Mouse (Mus musculus) thymus, postnatal 36 days (tissue): ENCODE results near the gene Ece1.

Experiments used
- DNase-seq, 2 experiments: peaks; one replicate each; pipeline ENCODE4 v3.0.0; 2022; ENCODE audit warnings: mixed read lengths in 2 of 2

The Ece1 gene

DNA sequence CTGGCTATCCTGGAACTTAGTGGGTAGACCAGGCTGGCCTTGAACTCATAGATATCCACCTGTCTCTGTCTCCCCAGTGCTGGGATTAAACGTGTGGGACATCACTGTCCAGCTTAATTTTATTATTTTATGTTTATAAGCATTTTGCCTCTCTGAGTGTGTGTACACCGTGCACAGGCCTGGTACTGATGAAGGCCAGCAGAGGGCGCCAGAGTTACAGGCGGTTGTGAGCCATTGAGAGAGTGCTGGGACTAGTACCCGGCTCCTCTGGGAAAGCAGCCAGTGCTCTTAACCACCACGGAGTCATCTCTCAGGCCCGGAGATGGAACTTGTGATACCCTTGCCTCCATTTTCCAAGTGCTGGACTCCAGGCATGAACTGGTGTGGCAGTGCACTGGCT is 4.9 kb upstream of the Ece1 start:
- DNase-seq = peak; percentile 69 to 70

DNA sequence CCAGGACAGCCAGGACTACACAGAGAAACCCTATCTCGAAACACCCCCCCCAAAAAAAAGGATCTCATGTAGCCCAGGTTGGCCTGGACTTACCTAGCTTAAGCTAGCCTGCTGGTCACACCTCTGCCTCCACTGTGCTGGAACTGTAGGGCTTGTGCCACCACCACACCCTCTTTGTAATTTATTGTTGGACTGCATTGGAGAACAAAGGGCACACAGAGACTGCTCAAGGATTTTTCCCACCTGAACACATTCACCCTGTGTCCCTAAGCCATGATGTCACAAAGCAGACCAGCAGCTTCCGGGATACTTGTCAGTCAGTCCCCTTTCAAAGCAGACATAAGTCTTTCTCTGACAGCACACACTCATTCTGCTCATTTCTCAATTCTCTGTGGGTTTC is 3.7 kb upstream of the Ece1 start:
- no peak for DNase-seq

DNA sequence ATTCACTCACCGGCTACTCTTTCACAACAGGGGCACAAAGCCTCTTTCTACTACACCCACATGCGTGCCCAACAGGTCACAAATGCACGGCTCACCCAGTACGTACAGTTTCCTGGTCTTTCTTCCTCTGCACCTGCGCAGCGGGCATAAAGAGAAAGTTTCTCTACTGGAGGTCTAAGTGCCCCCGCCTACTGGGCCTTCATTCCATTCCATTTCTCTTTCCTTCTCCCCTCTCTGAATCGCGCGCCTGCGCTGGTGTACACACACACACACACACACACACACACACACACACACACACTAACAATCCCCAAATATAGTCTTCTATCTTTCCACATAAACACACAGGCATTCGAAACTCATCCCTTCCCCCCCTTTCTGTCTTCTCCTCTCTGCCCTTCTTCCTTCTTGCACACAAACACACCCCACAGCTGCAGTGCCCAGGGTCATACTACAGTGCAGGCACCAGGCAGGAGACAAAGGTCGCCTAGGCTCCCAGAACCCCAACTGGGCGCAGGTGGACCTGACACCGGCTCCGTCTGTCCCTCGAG is 501 bp upstream of the Ece1 start:
- DNase-seq = peak; percentile 75 to 81

DNA sequence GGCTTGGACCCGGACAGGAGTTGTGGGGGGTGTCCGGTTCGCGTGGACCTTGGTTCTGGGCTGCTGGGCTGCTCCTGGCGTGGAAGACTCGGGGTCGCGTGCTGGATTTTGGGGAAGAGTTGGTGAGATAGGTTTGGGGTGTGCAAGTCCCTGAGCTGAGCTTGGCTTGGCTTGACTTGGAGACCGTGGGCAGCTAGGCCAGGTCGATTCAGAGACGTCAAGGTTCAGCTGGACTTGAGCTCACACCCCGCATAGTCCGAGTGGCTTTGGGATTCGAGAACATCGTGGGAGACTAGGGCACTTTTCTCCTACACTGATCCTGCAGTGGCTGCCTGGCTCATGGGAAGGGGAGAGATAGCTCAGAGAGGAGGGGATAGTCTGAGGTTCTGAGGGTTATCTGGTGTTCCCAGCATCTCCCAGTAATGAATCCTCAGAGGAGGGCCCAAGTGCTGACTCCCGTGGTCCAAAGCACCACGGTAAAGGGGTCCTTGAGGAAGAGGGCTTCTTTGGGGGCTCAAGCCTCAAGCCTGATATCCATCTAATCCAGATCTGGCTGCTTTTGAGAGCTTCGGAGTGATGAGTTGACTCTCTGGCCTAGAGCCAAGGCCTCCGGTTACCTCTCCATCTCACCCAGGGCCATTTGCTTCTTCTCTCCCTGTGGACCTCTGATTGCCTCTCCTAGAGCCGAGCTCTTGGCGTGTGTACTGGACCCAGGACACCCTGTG is 641 bp downstream of the Ece1 start:
- no peak for DNase-seq

DNA sequence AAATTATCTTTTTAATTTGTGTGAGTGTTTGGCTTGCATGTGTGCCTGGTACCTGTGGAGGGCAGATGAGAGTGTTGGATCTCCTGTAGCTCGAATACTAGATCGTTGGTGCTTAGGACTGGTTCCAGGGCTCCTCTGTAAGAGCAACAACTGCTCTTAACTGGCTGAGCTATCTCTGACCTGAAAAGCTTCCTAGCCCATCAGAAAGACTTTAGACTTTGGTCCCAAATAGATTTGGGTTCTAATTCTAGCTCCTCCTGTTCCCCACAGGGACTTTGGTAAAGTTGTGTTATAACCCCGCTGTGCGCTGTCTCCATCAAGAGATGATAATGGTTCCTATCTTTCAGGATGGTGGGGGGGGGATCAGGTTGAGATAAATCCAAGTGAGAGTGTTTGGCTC is 2.0 kb downstream of the Ece1 start:
- DNase-seq = no peak

DNA sequence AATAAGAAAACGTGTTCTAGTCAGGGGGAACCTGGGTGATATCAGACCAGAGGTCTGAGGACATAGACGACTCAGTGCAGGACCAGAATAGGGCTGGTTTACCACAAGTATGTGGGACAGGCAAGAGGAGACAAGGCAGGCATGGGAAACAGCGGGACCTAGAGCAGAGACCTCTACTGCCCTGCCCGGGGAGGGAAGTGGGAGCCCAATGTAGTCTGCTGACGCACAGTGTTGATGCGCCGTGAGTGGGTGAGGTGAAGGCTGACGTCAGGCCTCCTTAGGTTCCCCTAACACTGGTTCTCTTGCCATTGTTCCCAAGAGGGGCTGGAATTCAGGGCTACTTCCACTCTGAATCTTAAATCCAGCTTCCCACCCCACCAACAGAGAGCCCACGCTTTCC is 2.7 kb downstream of the Ece1 start:
- DNase-seq = no peak

DNA sequence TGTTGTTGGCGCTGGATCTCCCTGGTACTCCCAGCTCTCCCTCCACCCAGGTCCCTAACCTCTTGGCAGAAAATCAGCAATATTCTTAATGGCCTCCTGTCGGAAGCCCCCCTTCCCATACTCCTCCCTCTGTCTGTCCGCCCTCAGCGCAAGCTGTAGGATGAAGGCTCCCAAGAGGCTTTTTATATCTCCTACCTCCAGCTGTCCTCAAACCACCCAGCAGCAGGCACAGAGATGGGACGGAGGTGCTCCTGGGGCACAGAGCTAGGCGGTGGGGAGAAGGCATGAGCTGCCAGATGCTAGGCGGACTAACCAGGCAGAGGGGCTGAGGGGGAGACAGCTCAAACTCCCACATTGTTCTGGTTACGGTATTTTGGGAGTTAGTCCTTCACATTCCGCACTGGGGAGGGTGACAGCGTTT is 3.2 kb downstream of the Ece1 start:
- no peak for DNase-seq

DNA sequence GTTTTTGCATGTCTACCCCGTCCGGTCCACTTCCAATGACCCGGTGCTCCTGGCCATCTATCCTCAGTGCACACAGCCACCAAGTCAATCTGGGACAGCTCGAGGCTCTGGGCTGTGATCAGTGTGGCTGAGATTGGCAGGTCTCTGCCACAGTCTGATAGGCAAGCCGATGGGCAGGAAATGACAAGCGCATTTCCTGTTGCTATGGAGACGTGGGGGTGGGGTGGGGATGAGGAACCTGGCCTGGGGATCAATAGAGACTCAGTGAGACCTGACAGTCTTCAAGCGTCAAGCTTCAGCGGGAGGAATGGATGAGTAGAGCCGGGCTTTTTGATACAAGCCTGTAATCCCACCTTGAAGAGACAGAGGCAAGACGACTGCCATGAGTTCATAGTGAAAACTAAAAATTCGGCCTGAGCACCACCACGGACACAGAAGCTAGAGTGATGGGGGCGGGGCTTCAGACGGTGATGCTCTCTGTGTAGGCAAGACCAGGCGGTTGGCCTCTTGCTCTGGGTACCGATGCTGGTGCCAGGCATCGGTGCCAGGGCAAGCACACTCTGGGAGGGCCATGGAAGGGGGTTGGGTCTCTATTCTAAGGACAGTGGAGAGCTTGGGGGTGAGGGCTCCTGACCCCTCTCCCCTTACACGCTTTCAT is 4.3 kb downstream of the Ece1 start:
- peak; percentile 58 for DNase-seq

DNA sequence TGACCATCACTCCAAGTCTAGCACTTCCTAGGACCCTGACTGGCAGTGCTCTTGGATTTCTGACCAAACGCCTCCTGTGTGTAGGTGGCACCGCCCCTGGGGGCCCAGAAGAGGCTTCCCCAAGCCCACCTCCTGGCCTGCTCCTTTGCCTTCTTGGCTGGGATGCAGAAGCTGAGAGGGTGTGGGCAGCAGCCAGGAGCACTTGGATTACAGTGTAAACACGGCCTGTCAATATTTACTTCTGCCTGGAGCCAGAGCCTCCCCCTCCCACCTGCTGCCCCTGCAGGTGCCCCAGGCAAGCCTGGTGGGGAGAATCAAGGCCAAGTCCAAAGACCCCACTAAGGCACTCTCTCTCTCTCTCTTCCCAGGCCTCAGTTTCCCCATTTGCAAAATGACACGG is 5.2 kb downstream of the Ece1 start:
- no peak for DNase-seq

DNA sequence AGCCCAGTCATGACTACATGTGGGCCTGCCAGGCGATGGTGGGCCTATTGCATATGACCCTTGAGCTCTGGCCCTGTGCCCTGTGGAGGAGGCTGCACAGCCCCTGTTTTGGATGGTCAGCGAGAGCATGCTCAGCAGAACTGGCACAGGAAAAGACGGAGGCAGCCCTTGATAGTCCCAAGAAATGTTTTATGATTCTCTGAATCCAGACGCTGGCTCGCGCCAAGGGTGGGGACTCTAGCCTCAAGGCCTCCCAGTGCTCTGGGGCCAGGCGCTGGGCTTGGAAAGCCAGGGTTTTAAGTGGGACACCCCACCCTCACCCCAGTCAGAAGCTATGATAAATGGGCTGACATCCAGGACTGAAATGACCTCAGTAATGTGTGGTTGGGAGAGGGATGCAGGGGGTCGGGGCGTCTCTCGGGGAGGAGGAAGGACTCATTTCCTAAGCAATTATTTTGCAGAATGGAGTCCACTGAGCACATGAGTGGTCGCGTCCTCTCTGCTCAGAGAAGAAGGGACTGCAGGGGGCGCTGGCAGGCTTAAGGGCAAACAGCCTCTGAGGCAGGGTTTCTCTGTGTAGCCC is 5.7 kb downstream of the Ece1 start:
- peak in 1 of 2 experiments; percentile 14 for DNase-seq

DNA sequence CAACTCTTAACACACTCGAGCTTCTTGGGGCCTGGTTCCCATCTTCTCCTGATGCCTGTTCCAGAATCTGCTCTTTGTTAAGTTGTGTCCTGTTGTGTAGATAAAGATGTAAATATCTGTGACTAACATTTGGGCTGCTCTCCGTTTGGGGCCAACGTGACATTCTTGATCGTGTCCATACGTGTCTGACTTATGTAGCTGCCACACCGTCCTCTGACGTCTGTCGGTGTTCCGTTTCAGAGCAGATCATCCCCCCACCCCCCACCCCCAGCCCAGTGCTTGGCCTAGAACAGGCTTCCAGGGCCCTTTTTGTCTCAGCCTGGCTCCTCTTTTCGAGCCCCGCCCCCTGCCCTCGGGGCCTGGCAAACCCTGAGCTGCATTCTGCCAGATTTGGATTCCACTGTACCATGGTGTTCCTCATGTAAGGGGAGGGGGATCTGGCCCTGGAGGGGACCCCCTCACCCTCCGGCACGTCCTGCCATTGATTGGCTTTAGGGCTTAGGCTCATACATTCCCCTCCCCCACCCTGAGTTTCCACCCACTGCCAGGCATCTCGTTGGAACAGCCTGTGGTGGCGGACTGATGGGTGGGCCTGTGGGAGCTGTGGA is 7.7 kb downstream of the Ece1 start:
- no peak for DNase-seq

DNA sequence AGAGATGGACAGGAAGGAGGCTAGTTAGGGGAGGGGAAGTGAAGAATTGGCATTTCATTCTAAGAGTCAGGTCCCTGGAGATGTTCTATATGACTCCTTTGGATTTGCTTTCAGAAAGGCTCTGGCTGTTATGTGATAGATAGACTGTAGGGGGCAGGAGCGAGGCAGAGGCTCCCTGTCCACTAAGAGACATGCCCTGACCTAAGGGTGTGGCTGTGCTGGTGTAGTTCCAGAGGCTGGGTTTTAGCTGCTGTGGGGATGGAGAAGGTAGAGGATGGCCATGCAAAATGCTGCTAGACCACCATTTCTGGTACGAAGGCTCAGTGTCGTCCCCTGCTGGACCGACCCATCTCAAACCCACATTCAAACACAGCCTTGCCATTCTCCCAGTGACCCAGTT is 8.9 kb downstream of the Ece1 start:
- no peak for DNase-seq

DNA sequence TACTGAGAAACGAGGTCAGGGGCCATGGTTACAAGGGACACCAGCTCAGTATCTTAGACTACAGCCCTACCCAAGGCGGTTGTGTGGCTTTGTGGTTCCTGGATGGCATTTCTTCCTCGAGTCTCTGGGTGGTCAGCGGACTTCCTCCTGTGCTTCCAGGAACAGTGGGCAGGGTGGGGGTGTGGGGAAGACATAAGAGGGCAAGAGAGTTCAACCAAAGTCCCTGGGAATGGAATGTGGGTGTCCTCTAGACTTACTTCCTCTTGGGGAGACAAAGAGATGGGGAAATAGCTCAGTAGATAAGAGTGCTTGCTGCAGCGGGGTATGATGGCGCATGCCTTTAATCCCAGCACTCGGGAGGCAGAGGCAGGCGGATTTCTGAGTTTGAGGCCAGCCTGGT is 9.4 kb downstream of the Ece1 start:
- no peak for DNase-seq

DNA sequence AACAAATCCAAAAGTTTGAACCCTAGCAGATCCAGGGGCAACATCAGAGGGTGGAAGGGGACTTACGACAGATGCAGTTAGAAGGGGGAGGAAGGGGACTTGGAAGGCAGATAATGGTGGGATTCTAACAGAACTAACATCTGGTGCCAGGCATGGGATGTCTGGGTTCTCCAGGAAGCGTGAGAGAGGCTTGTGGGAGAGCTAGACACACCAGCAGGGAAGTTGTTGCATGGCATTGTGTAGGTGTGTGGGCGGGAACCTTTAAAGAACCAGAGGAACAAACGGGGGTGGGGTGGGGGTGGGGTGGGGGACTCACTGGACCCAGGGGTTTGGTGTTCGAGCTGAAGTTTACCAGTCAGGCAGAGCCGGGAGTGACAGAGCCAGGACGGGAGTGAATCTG is 12.3 kb downstream of the Ece1 start:
- no peak for DNase-seq

DNA sequence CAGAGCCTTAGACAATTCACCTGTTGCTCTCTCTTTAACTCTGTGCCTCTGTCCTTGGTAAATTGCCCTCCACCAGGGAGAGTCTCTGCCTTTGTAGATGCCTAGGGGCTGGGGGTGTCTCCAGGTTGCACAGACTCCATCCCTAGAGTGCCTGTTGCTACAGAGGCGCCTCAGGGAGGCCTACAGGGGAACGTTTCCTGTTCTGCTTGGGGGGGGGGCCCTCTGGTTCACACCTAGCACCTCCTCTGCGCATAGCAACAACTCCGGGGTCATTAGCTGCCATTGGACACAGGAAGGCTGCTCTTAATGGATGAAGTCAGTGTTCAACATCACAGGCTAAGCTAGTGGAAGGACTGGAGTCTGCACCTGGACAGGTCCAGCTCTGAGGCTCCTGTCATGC is 12.8 kb downstream of the Ece1 start:
- DNase-seq = no peak

DNA sequence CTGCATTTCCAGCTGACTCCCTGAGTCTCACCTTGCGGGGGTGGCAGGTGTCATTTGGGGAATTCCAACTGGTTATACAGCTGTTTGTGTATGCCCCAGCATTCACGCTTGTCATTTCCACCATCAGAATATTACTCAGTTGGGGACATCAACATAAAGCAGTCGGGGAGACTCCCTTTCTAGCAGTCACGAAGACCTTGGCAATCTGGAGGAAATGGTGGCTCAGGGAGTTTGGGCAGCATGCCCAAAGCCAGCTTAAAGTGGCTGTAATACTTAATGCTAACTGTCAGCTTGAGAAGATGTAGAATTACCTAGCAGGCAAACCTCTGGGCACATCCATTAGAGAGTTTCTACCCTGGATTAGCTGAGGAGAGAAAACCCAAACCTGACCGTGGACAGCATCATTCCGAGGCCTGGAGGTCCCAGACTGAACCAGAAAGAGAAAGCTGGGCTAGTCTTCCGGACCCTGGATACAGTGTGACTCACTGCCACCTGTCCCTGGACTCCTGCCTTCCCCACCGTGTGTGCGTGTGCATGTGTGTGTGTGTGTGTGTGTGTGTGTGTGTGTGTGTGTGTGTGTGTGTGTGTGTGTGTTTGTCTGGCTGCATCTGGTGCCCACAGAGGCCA is 13.5 kb downstream of the Ece1 start:
- DNase-seq = no peak

DNA sequence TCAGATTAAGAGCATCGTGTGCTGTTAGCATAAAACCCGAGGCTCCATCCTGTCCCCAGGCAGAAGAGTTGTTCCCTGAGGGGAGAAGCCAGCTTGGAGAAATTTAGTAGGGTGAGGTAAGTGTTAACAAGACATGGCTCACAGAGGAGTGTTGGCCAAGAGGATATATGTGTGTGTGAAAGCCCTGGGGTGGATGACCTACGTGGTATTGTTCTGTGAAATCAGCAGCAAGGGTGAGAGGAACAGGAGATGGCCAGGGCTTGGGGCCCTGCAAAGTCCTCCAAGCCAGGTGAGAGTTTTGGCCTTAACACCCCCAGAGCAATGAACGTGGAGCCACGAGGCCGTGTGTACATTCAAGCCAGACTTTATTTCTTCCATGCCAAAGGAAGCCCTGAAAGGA is 14.8 kb downstream of the Ece1 start:
- no peak for DNase-seq

DNA sequence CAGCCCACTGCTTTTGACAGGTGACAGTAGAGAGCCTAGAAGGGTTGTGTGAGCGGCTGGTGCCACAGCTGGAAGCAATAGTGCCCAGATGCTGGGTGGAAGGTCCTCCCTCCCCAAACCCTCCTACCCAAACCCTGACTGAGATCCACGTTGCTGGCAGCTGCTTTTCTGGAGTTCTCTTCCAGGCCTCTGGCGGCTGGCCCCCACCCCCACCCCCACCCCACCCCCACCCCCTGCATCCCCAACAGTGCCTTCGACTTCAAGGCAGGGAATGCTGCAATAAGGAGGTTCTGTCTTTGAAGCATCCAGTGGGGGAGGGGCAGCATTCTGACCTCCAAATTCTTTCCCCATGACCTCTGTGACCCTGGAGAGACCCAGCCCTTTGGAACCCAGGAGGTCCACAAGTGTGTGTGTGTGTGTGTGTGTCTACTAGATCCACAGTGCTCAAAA is 15.4 kb downstream of the Ece1 start:
- DNase-seq = no peak

DNA sequence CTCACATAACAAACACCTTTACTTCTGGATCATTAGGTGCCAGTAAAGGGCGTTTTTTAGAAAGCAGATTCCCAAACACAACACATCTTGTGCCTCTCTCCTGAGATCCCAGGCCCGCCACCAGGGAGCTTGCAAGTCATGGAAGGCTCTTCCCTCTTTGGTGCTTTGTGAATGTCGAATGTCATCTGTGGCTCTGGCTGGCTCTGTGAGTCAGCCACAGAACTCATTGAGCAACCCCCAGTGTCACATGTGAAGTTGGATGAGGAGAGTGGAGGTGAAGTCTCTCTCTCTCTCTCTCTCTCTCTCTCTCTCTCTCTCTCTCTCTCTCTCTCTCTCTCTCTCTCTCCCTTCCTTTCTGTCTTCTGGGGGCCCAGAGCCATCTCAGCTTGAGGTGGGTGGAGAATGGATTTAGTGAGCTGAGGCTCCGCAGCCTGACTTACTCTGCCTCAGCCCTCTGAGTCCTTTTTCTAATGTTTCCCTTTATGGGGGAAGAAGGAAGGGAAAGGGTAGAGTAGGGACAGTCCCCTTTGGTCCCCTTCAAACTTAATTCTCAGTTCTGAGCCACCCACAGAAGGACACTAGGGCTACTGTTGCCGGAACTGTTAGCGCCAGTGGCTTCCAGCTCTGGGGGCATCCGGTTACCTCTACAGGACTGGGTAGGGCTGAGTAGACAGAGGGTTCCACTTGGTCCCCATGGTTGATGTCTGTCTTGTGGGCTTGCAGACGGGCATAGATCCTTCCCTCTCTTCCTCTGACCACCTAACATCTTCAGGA is 17.5 kb downstream of the Ece1 start:
- no peak for DNase-seq

DNA sequence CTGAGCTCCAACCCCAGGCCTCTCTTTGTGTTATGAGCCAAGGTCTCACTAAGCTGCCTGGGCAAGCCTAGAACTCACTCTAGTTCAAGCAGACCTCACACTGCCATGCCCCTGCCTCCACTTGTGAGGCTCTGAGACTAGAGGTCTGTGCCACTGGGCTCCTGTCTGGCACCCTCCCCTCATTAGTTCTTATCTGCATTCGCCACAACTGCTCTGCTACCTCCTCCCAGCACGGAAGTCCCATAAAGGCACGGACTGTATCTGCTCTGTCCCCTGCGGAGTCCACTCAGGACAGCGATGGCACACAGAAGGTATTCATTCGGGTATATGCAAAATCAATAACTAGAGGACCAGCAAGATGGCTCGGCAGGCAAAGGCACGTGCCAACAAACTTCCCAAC is 19.4 kb downstream of the Ece1 start:
- no peak for DNase-seq

DNA sequence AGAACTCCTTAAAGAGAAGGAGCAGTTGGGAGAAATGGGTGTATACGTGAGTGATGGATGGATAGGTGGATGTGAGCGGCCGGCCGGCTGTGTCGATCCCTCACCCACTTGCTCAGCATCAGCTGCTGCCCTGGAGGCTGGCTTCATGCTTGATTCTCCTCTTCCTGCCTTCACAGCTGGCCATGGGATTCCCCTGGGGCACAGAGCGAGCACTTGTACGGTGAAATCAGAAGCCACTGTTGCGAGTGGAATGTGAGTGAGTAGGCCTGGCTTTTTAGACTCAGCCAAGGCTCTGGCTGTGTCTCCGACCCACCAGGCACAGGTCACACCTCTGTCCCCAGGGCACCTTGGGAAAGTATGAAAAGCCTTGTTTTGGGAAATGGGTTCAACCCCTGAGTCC is 20.6 kb downstream of the Ece1 start:
- no peak for DNase-seq

DNA sequence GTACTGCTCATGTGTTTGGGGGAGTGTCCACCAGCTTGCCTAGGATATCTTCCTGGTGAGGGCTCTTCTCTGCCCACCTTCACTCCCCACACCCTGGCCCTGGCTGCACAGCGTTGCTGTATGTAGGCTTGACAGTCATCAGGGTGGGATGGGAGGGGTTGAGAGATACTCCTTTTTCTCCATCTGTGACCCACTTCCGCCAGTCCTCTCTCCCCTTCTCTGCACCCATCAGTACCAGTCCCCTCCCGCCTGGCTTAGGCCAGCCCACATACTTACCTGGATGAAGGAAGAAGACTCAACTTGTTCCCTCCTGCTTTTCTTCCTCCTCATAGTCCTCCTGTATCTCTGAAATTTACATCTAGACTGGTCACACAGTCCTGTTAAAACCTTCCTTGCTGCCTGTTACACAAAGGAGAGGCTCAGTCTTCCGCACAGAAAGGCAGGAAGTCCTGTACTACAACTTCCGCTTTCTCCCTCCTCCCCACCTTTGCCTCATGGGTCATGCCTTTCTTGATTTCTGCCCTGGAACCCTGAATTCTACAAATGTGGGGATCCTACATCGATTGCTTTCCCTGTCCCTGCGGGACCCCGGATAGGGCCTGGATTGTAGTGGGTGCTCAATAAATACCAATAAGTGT is 21.6 kb downstream of the Ece1 start:
- DNase-seq = peak in 1 of 2 experiments; percentile 22
